Mouse (Mus musculus) bone marrow macrophage, adult 2 months (primary cell): ENCODE results near the gene Hydin.

Source experiments
- CTCF ChIP-seq: IDR thresholded peaks from 2 replicates; pipeline ENCODE4 v1.5.1; 2012; ENCODE audit warnings: low read depth, mild to moderate bottlenecking, low read length, moderate library complexity
- POLR2A ChIP-seq: IDR thresholded peaks from 2 replicates; pipeline ENCODE4 v1.6.1; 2012; ENCODE audit warnings: mild to moderate bottlenecking, low read depth, low read length, borderline replicate concordance

DNA sequence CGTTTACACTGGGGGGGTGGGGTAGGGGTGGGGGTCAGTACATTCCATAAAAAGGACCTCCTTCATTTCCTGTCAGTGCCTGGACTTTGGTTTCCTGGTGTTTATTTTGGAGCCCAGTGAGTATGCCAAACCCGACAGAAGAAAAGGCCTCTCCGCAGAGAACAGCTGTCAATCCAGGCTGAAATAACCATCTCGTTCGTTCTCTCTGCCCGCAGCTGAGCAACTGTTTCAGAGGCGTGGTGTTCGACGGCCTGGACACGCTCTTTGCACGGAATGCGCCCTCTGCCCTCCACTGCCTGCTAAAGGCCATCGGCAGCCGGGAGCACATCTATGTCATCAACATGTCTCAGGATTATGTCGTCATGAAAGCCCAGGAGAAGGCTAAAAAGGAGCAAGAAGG, 258.5 kb downstream of the Hydin start:
- TF ChIP-seq CTCF (no peak), POLR2A (no peak)
